ENCODE assay signal across 17 mouse cellular contexts in genomic region chr15:77078786-77079185, GRCm38 (mm10). TPM values are rescaled to one million over a fixed set of nuclear protein-coding genes. Genes with fewer than 3 reads are reported as not detected.
"Had no signal": no experiment of that assay in that cellular context is flagged by ENCODE, and none has a peak within 500 bp of the region (broad histone marks: within the 10 kb centered on the region; RNA-seq: fewer than 3 reads in every experiment).

No protein-coding gene starts in this region.

- H3K4me2 ChIP-seq: lung, embryonic 15.5 days; midbrain, embryonic 11.5 days had no signal

- H3K27me3 ChIP-seq: lung, embryonic 15.5 days had no signal

- DNase-seq: kidney, adult 18-20 months; kidney, postnatal 10 days; kidney, postnatal 4 days; lung, postnatal 14 days; right cerebral cortex, adult 18-20 months; right cerebral cortex, postnatal 25 days had no signal

- H3K4me3 ChIP-seq: left cerebral cortex, adult 2 months; limb, embryonic 10.5 days; lung, embryonic 15.5 days; megakaryocyte, embryonic 14.5 days had no signal

- H3K9me3 ChIP-seq: limb, embryonic 10.5 days; lung, embryonic 15.5 days; megakaryocyte, embryonic 14.5 days had no signal

- H3K9ac ChIP-seq: liver, embryonic 14.5 days; lung, embryonic 15.5 days had no signal

- H3K4me1 ChIP-seq: limb, embryonic 10.5 days; lung, embryonic 15.5 days; megakaryocyte, embryonic 14.5 days had no signal

- H3K27ac ChIP-seq: limb, embryonic 10.5 days; liver, embryonic 14.5 days; lung, embryonic 15.5 days; macrophage had no signal

RNA-seq across cellular contexts. Expression of gene Mb, which starts 28.3 kb away (rescaled TPM):
- total RNA-seq: left cerebral cortex, postnatal 14 days had no signal
- polyA plus RNA-seq: macrophage; midbrain, embryonic 11.5 days; small intestine, adult 2 months had no signal

RNA-seq across cellular contexts. Expression of gene Apol6, which starts 34.3 kb away (rescaled TPM):
- total RNA-seq: layer of hippocampus, postnatal 25 days had no signal
- polyA plus RNA-seq: kidney, embryonic 14.5 days; limb, embryonic 10.5 days; lung, embryonic 15.5 days; macrophage; midbrain, embryonic 11.5 days had no signal
